Mouse (Mus musculus): ENCODE measurements at regions not wholly inside any gene's neighbourhood (a gene's known extent, or its start where the extent isn't known, plus 50 kb on each side); places are given as distances from the start of the nearest gene placed in this dataset.

- no peaks in the 10 kb centered on the region for H3K27me3 ChIP-seq (replicated peaks)
- H3K4me3 ChIP-seq (replicated peaks): 0 out of 2 replicates have a peak overlapping the region, but pooled peaks have one; percentile 9
- H3K27ac ChIP-seq: 0 out of 2 replicates have a peak overlapping the region, but pooled peaks have one; percentile 48
- peak; percentile 75 for ATAC-seq
- H3K4me2 ChIP-seq (replicated peaks): peak overlapping the region; percentile 51
- H3K9ac ChIP-seq: no peak overlapping the region
- H3K9me3 ChIP-seq: no peaks in the 10 kb centered on the region
- 7% methylated on average over 16 of the region's 16 CpGs for WGBS
- H3K4me1 ChIP-seq (replicated peaks): 0 out of 2 replicates have a peak, but pooled peaks cover 2% of the 10 kb centered on the region
- no peaks in the 10 kb centered on the region for H3K36me3 ChIP-seq
Observed at GRCm38 (mm10) chr10:66814565-66815201, 281.2 kb upstream of the Jmjd1c start.

GRCm38 (mm10) chr10:66815951-66816350, 280.0 kb upstream of the Jmjd1c start:
- WGBS: 82% methylated on average over 4 of the region's 4 CpGs
- no peak overlapping the region for H3K27ac ChIP-seq
- no peaks in the 10 kb centered on the region for H3K27me3 ChIP-seq (replicated peaks)
- H3K36me3 ChIP-seq: no peaks in the 10 kb centered on the region
- 0 out of 2 replicates have a peak, but pooled peaks cover 2% of the 10 kb centered on the region for H3K4me1 ChIP-seq (replicated peaks)
- no peak for ATAC-seq
- H3K4me2 ChIP-seq (replicated peaks): no peak overlapping the region
- no peak overlapping the region for H3K4me3 ChIP-seq (replicated peaks)
- no peaks in the 10 kb centered on the region for H3K9me3 ChIP-seq
- H3K9ac ChIP-seq: no peak overlapping the region

GRCm38 (mm10) chr10:66816776-66817175, 279.1 kb upstream of the Jmjd1c start:
- Histone ChIP-seq H3K4me1 (replicated peaks) (0 out of 2 replicates have a peak, but pooled peaks cover 2% of the 10 kb centered on the region), H3K9ac (no peak overlapping the region), H3K9me3 (no peaks in the 10 kb centered on the region), H3K27me3 (replicated peaks) (no peaks in the 10 kb centered on the region), H3K36me3 (no peaks in the 10 kb centered on the region), H3K27ac (no peak overlapping the region), H3K4me2 (replicated peaks) (no peak overlapping the region), H3K4me3 (replicated peaks) (no peak overlapping the region)
- WGBS: 86% methylated on average over 13 of the region's 13 CpGs
- ATAC-seq: no peak

GRCm38 (mm10) chr10:66817876-66818275, 278.0 kb upstream of the Jmjd1c start:
- Histone ChIP-seq H3K27me3 (replicated peaks) (no peaks in the 10 kb centered on the region), H3K36me3 (no peaks in the 10 kb centered on the region), H3K4me2 (replicated peaks) (no peak overlapping the region), H3K4me3 (replicated peaks) (no peak overlapping the region), H3K9me3 (no peaks in the 10 kb centered on the region), H3K4me1 (replicated peaks) (0 out of 2 replicates have a peak, but pooled peaks cover 2% of the 10 kb centered on the region), H3K9ac (no peak overlapping the region), H3K27ac (no peak overlapping the region)
- WGBS: 68% methylated on average over 7 of the region's 7 CpGs
- no peak for ATAC-seq

GRCm38 (mm10) chr10:66819517-66819916, 276.4 kb upstream of the Jmjd1c start:
- no peak for ATAC-seq
- Histone ChIP-seq H3K4me1 (replicated peaks) (0 out of 2 replicates have a peak, but pooled peaks cover 2% of the 10 kb centered on the region), H3K4me2 (replicated peaks) (no peak overlapping the region), H3K36me3 (no peaks in the 10 kb centered on the region), H3K9ac (no peak overlapping the region), H3K4me3 (replicated peaks) (no peak overlapping the region), H3K27me3 (replicated peaks) (no peaks in the 10 kb centered on the region), H3K9me3 (no peaks in the 10 kb centered on the region), H3K27ac (no peak overlapping the region)
- 90% methylated on average over 8 of the region's 8 CpGs for WGBS

GRCm38 (mm10) chr10:66825737-66826136, 270.2 kb upstream of the Jmjd1c start:
- Histone ChIP-seq H3K4me2 (replicated peaks) (no peak overlapping the region), H3K9ac (no peak overlapping the region), H3K27ac (no peak overlapping the region), H3K4me3 (replicated peaks) (no peak overlapping the region), H3K9me3 (no peaks in the 10 kb centered on the region), H3K27me3 (replicated peaks) (no peaks in the 10 kb centered on the region), H3K4me1 (replicated peaks) (no peaks in the 10 kb centered on the region), H3K36me3 (no peaks in the 10 kb centered on the region)
- ATAC-seq: no peak
- WGBS: 82% methylated on average over 3 of the region's 3 CpGs

- Histone ChIP-seq H3K9ac (no peak overlapping the region), H3K9me3 (no peaks in the 10 kb centered on the region), H3K27ac (no peak overlapping the region), H3K4me1 (replicated peaks) (no peaks in the 10 kb centered on the region), H3K4me3 (replicated peaks) (no peak overlapping the region), H3K27me3 (replicated peaks) (no peaks in the 10 kb centered on the region), H3K36me3 (no peaks in the 10 kb centered on the region), H3K4me2 (replicated peaks) (no peak overlapping the region)
- 72% methylated on average over 3 of the region's 3 CpGs for whole genome bisulfite sequencing
- no peak for ATAC-seq
Observed at GRCm38 (mm10) chr10:66826327-66826726, 269.6 kb upstream of the Jmjd1c start.

GRCm38 (mm10) chr10:66834974-66835373, 261.0 kb upstream of the Jmjd1c start:
- Histone ChIP-seq H3K4me1 (replicated peaks) (no peaks in the 10 kb centered on the region), H3K27ac (no peak overlapping the region), H3K27me3 (replicated peaks) (no peaks in the 10 kb centered on the region), H3K9me3 (no peaks in the 10 kb centered on the region), H3K36me3 (no peaks in the 10 kb centered on the region), H3K9ac (no peak overlapping the region), H3K4me2 (replicated peaks) (no peak overlapping the region), H3K4me3 (replicated peaks) (no peak overlapping the region)
- no peak for ATAC-seq
- WGBS: 70% methylated on average over 4 of the region's 4 CpGs

- H3K27me3 ChIP-seq (replicated peaks): no peaks in the 10 kb centered on the region
- no peak for ATAC-seq
- H3K4me2 ChIP-seq (replicated peaks): no peak overlapping the region
- H3K4me3 ChIP-seq (replicated peaks): no peak overlapping the region
- 68% methylated on average over 9 of the region's 9 CpGs for WGBS
- no peaks in the 10 kb centered on the region for H3K36me3 ChIP-seq
- no peak overlapping the region for H3K27ac ChIP-seq
- H3K9ac ChIP-seq: no peak overlapping the region
- H3K4me1 ChIP-seq (replicated peaks): no peaks in the 10 kb centered on the region
- no peaks in the 10 kb centered on the region for H3K9me3 ChIP-seq
Observed at GRCm38 (mm10) chr10:66839058-66839457, 256.9 kb upstream of the Jmjd1c start.

GRCm38 (mm10) chr10:66843258-66843657, 252.7 kb upstream of the Jmjd1c start:
- Histone ChIP-seq H3K4me2 (replicated peaks) (no peak overlapping the region), H3K9me3 (no peaks in the 10 kb centered on the region), H3K36me3 (no peaks in the 10 kb centered on the region), H3K4me3 (replicated peaks) (no peak overlapping the region), H3K9ac (no peak overlapping the region), H3K4me1 (replicated peaks) (no peaks in the 10 kb centered on the region), H3K27me3 (replicated peaks) (no peaks in the 10 kb centered on the region), H3K27ac (no peak overlapping the region)
- 68% methylated on average over 2 of the region's 2 CpGs for WGBS
- no peak for ATAC-seq

- Histone ChIP-seq H3K27ac (no peak overlapping the region), H3K4me2 (replicated peaks) (no peak overlapping the region), H3K9ac (no peak overlapping the region), H3K27me3 (replicated peaks) (no peaks in the 10 kb centered on the region), H3K4me1 (replicated peaks) (no peaks in the 10 kb centered on the region), H3K9me3 (no peaks in the 10 kb centered on the region), H3K36me3 (no peaks in the 10 kb centered on the region), H3K4me3 (replicated peaks) (no peak overlapping the region)
- no peak for ATAC-seq
- whole genome bisulfite sequencing: 82% methylated on average over 5 of the region's 5 CpGs
Observed at GRCm38 (mm10) chr10:66848778-66849177, 247.1 kb upstream of the Jmjd1c start.

GRCm38 (mm10) chr10:66849681-66850080, 246.2 kb upstream of the Jmjd1c start:
- Histone ChIP-seq H3K4me2 (replicated peaks) (no peak overlapping the region), H3K27ac (no peak overlapping the region), H3K4me1 (replicated peaks) (no peaks in the 10 kb centered on the region), H3K9me3 (no peaks in the 10 kb centered on the region), H3K36me3 (no peaks in the 10 kb centered on the region), H3K9ac (no peak overlapping the region), H3K4me3 (replicated peaks) (no peak overlapping the region), H3K27me3 (replicated peaks) (no peaks in the 10 kb centered on the region)
- WGBS: 60% methylated on average over 6 of the region's 6 CpGs
- ATAC-seq: no peak

- WGBS: 78% methylated on average over 4 of the region's 4 CpGs
- ATAC-seq: no peak
- H3K27ac ChIP-seq: no peak overlapping the region
- H3K36me3 ChIP-seq: no peaks in the 10 kb centered on the region
- no peak overlapping the region for H3K4me3 ChIP-seq (replicated peaks)
- H3K4me2 ChIP-seq (replicated peaks): no peak overlapping the region
- H3K4me1 ChIP-seq (replicated peaks): no peaks in the 10 kb centered on the region
- no peak overlapping the region for H3K9ac ChIP-seq
- H3K27me3 ChIP-seq (replicated peaks): no peaks in the 10 kb centered on the region
- H3K9me3 ChIP-seq: no peaks in the 10 kb centered on the region
Observed at GRCm38 (mm10) chr10:66850972-66851478, 244.9 kb upstream of the Jmjd1c start.

All from intestine, embryonic 15.5 days (tissue).